Mouse (Mus musculus) liver, postnatal 0 days (tissue): ENCODE measurements at regions not wholly inside any gene's neighbourhood (a gene's known extent, or its start where the extent isn't known, plus 50 kb on each side); places are given as distances from the start of the nearest gene placed in this dataset.

ENCODE experiments used
- CTCF ChIP-seq: sonication (generic); IDR thresholded peaks from 2 replicates; pipeline ENCODE4 v1.5.1; 2016; ENCODE audit warnings: antibody characterized with exemption, low read depth
- EP300 ChIP-seq: IDR thresholded peaks from 2 replicates; pipeline ENCODE4 v1.6.1; 2016; ENCODE audit warnings: antibody characterized with exemption, low read depth, mild to moderate bottlenecking

DNA sequence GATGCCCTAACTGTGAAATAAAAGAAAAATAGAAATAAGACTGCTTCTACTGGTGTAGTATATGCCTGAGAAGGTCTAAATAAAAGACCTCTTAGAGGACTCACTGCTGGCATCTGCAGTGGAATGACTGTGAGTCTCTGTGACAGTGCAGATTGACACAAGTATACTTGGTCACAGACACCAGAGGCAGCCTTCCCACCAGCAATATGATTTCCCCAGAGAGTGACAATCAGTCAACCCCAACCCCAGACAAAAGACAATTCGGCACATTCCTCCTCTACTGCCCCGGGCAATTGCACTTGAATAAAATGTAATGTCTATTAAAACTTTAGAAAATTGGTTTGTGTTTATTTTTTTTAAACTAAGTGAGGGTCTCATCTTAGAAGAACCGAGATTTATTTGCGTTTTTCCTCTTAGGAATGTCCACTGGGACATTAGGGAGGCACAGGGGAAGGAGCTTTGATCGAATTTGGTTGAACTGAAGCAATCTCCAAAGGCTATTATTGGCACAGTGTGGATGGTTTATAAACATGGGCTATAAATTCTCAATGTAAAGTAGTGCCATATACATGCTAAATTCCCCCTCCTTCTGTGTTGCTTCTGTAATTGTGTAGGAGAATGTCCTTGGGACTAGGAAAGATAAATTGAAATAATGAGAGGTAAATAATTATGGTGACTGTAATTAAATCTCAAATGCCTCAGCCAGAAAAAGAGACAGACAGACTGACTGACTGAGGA is 123.0 kb upstream of the Lnx1 start:
- TF ChIP-seq CTCF = no peak
- TF ChIP-seq EP300 = no peak
